Mouse (Mus musculus): Measurements from ENCODE around the gene Slc2a1. TPM values are rescaled to one million over a fixed set of nuclear protein-coding genes. Genes with fewer than 3 reads are reported as not detected.

Slc2a1 gene
- polyA plus RNA-seq, 1 experiment from 2014 or later, result 204 TPM

- DNase-seq (ENCODE audit: extremely low spot score, low spot score), result no peak
- no peaks in the 10 kb centered on the region for H3K36me3 ChIP-seq (replicated peaks)
- H3K27ac ChIP-seq, result peak overlapping the region; percentile 94
- H3K9me3 ChIP-seq, result no peaks in the 10 kb centered on the region; the same call in 1 of the 2 replicates
- H3K4me1 ChIP-seq, result peaks cover 73% of the 10 kb centered on the region
- peaks cover 16% of the 10 kb centered on the region; the same call in 1 of the 2 replicates for H3K27me3 ChIP-seq (ENCODE audit: poor library complexity, severe bottlenecking)
- H3K4me3 ChIP-seq, result no peak overlapping the region
- WGBS, result 36% methylated on average over 7 of the region's 7 CpGs
These were observed 33.2 kb upstream of the Slc2a1 start for GRCm38 (mm10) chr4:119075273-119075672.

GRCm38 (mm10) chr4:119076336-119076735, 32.2 kb upstream of the Slc2a1 start:
- H3K9me3 ChIP-seq, result no peaks in the 10 kb centered on the region; the same call in 1 of the 2 replicates
- H3K4me3 ChIP-seq, result no peak overlapping the region
- WGBS, result 87% methylated on average over 11 of the region's 11 CpGs
- no peak for DNase-seq (ENCODE audit: extremely low spot score, low spot score)
- H3K27me3 ChIP-seq (ENCODE audit: poor library complexity, severe bottlenecking), result peaks cover 16% of the 10 kb centered on the region; the same call in 1 of the 2 replicates
- H3K36me3 ChIP-seq (replicated peaks), result no peaks in the 10 kb centered on the region
- peaks cover 62% of the 10 kb centered on the region for H3K4me1 ChIP-seq
- peak overlapping the region; percentile 68 for H3K27ac ChIP-seq

- Histone ChIP-seq H3K36me3 (replicated peaks) (no peaks in the 10 kb centered on the region), H3K27me3 (ENCODE audit: poor library complexity, severe bottlenecking) (peaks cover 10% of the 10 kb centered on the region; the same call in 1 of the 2 replicates), H3K27ac (peak overlapping the region; percentile 68), H3K4me1 (peaks cover 54% of the 10 kb centered on the region), H3K4me3 (no peak overlapping the region), H3K9me3 (no peaks in the 10 kb centered on the region; the same call in 1 of the 2 replicates)
- DNase-seq (ENCODE audit: extremely low spot score, low spot score), result no peak
- 73% methylated on average over 13 of the region's 13 CpGs for whole genome bisulfite sequencing
These were observed 31.3 kb upstream of the Slc2a1 start for GRCm38 (mm10) chr4:119077084-119077682.

DNA sequence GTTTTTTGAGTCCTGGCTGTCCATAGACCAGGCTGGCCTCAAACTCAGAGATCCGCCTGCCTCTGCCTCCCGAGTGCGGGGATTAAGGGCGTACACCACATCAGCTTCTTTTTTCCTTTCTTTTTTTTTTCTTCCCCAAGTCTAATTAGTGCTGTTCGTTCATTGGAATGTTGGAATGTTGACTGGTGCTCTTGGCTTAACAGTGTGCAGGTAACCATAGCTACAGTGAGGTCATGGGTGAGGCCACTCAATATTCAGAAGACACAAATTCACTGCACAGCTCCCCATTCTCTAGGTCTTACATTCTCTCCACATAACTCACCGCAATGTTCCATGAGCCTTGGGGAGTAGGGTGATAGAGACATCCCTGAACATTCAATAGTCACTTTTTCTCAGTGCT, 28.6 kb upstream of the Slc2a1 start:
- Histone ChIP-seq H3K27me3 (ENCODE audit: poor library complexity, severe bottlenecking) (no peaks in the 10 kb centered on the region), H3K36me3 (replicated peaks) (no peaks in the 10 kb centered on the region), H3K4me1 (peaks cover 26% of the 10 kb centered on the region), H3K27ac (no peak overlapping the region), H3K4me3 (no peak overlapping the region), H3K9me3 (no peaks in the 10 kb centered on the region; the same call in 1 of the 2 replicates)
- WGBS, result 94% methylated on average over 6 of the region's 6 CpGs
- no peak for DNase-seq (ENCODE audit: extremely low spot score, low spot score)

GRCm38 (mm10) chr4:119082740-119083231, 25.7 kb upstream of the Slc2a1 start:
- H3K4me1 ChIP-seq, result peaks cover 5% of the 10 kb centered on the region
- H3K27ac ChIP-seq, result no peak overlapping the region
- no peaks in the 10 kb centered on the region for H3K27me3 ChIP-seq (ENCODE audit: poor library complexity, severe bottlenecking)
- no peaks in the 10 kb centered on the region; the same call in 1 of the 2 replicates for H3K9me3 ChIP-seq
- DNase-seq (ENCODE audit: extremely low spot score, low spot score), result no peak
- WGBS, result 82% methylated on average over 3 of the region's 3 CpGs
- H3K4me3 ChIP-seq, result no peak overlapping the region
- H3K36me3 ChIP-seq (replicated peaks), result no peaks in the 10 kb centered on the region

GRCm38 (mm10) chr4:119088424-119088823, 20.1 kb upstream of the Slc2a1 start:
- 66% methylated on average over 2 of the region's 2 CpGs for WGBS
- DNase-seq (ENCODE audit: extremely low spot score, low spot score), result no peak
- Histone ChIP-seq H3K4me1 (peaks cover 16% of the 10 kb centered on the region), H3K27me3 (ENCODE audit: poor library complexity, severe bottlenecking) (no peaks in the 10 kb centered on the region; the same call in 1 of the 2 replicates), H3K4me3 (no peak overlapping the region), H3K27ac (no peak overlapping the region), H3K9me3 (no peaks in the 10 kb centered on the region), H3K36me3 (replicated peaks) (no peaks in the 10 kb centered on the region)

DNA sequence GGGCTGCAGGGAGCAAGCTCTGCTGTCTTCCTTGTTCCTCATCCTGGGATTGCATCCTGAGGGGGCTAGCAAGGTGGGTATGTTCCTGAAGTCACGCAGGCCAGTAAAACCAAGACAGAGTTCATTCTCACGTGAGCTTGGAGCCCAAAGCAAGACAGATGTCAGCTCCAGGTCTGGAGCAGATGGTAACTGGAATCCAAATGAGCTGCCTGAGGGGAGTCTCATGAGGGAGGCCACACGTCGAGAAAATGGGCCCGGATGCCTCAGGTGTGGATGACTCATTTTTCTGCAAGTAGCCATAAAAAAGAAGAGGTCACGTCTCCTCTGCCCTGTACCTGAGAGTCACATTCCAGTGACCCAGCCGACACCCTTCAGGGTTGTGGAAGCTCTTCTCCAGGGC, 14.6 kb upstream of the Slc2a1 start:
- no peak overlapping the region for H3K27ac ChIP-seq
- no peaks in the 10 kb centered on the region for H3K36me3 ChIP-seq (replicated peaks)
- H3K27me3 ChIP-seq (ENCODE audit: poor library complexity, severe bottlenecking), result no peaks in the 10 kb centered on the region; the same call in 1 of the 2 replicates
- H3K4me3 ChIP-seq, result no peak overlapping the region
- 79% methylated on average over 7 of the region's 7 CpGs for WGBS
- H3K4me1 ChIP-seq, result peaks cover 14% of the 10 kb centered on the region
- H3K9me3 ChIP-seq, result no peaks in the 10 kb centered on the region
- no peak for DNase-seq (ENCODE audit: extremely low spot score, low spot score)

DNA sequence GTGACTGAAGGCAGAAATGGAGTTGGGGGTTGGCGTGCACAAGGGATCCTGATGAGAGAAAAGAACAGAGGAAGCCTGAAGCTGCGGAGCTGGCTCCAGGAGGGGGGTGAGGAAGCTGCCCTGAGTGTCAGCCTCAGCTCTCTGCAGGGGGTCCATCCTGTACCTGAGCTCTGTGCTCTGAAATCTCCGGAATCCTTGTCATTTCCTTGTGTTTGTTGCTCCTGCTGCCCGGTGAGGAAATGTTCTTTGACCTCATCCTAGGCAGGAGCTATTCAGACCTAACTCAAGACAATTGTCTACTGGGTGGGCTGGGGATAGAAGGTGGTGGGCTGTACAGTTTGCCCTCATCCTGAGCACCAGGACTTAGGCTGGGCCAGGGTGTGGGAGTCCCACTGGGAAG, 13.5 kb upstream of the Slc2a1 start:
- no peak for DNase-seq (ENCODE audit: extremely low spot score, low spot score)
- Histone ChIP-seq H3K27ac (peak overlapping the region; percentile 53; the same call in 1 of the 2 replicates), H3K4me3 (no peak overlapping the region), H3K36me3 (replicated peaks) (no peaks in the 10 kb centered on the region), H3K4me1 (peaks cover 14% of the 10 kb centered on the region), H3K9me3 (no peaks in the 10 kb centered on the region), H3K27me3 (ENCODE audit: poor library complexity, severe bottlenecking) (no peaks in the 10 kb centered on the region)
- WGBS, result 26% methylated on average over 4 of the region's 4 CpGs

- H3K4me1 ChIP-seq, result peaks cover 14% of the 10 kb centered on the region
These were observed 12.1 kb upstream of the Slc2a1 start for GRCm38 (mm10) chr4:119096401-119096800.

GRCm38 (mm10) chr4:119097421-119097820, 11.1 kb upstream of the Slc2a1 start:
- Histone ChIP-seq H3K4me1 (peaks cover 14% of the 10 kb centered on the region), H3K27me3 (ENCODE audit: poor library complexity, severe bottlenecking) (no peaks in the 10 kb centered on the region), H3K27ac (no peak overlapping the region), H3K36me3 (replicated peaks) (no peaks in the 10 kb centered on the region), H3K4me3 (no peak overlapping the region), H3K9me3 (no peaks in the 10 kb centered on the region)
- DNase-seq (ENCODE audit: extremely low spot score, low spot score), result no peak
- 94% methylated on average over 4 of the region's 4 CpGs for WGBS

More at GRCm38 (mm10) chr4:119096401-119096800, 12.1 kb upstream of the Slc2a1 start:
- DNase-seq (ENCODE audit: extremely low spot score, low spot score), result no peak
- H3K4me3 ChIP-seq, result no peak overlapping the region
- no peaks in the 10 kb centered on the region for H3K36me3 ChIP-seq (replicated peaks)
- 89% methylated on average over 3 of the region's 3 CpGs for WGBS
- 0 out of 2 replicates have a peak overlapping the region, but pooled peaks have one; percentile 6 for H3K27ac ChIP-seq
- no peaks in the 10 kb centered on the region for H3K9me3 ChIP-seq
- no peaks in the 10 kb centered on the region for H3K27me3 ChIP-seq (ENCODE audit: poor library complexity, severe bottlenecking)

DNA sequence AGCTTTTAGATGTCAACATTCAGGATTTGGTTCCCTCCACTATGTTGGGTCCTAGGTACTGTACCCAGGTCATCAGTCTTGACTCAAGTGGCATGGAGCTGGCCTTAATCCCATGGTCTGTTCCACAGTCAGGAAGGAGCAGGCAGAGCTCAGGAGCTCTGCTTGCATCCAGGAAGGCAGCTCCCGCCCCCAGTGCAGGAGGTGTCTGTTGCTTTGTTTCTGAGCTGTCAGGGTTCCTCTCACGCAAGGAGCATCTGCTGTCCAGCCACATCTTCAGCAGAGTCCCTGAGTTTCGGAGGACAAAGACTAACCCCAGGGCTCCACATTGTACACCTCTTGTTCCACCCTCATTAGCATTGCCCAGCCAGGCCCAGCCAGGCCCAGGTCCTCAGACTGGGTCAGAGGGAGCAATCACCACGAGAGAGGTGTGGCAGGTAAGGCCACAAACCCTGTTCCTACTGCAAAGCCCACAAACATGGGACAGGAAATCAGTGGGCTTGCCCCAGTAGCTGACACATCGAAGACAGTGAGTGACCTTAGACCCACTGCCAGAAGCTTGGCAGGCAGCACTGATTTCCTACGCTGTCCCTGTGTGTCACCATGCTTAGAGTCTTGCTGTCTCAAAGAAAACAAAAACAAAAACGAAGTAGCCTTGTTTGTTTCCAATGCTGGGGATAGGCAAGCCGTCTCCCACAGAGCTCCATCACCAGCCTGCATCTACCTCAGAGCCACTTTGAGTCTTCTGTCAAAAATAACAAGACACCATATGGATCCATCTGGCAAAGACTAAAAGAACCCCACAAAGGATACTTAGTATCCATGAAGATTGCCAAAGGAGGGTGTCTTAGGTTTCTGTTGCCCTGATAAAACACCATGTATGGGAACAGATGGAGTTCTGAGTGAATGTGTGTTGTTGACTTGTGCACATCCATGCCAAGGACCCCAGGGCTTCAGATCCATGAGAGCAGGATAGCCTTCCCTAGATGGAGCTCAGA, 10.0 kb upstream of the Slc2a1 start:
- Histone ChIP-seq H3K9me3 (no peaks in the 10 kb centered on the region), H3K4me3 (no peak overlapping the region), H3K27ac (peak overlapping the region; percentile 48; the same call in 1 of the 2 replicates), H3K4me1 (peaks cover 14% of the 10 kb centered on the region), H3K27me3 (ENCODE audit: poor library complexity, severe bottlenecking) (no peaks in the 10 kb centered on the region), H3K36me3 (replicated peaks) (no peaks in the 10 kb centered on the region)
- WGBS, result 76% methylated on average over 8 of the region's 8 CpGs
- DNase-seq (ENCODE audit: extremely low spot score, low spot score), result no peak

DNA sequence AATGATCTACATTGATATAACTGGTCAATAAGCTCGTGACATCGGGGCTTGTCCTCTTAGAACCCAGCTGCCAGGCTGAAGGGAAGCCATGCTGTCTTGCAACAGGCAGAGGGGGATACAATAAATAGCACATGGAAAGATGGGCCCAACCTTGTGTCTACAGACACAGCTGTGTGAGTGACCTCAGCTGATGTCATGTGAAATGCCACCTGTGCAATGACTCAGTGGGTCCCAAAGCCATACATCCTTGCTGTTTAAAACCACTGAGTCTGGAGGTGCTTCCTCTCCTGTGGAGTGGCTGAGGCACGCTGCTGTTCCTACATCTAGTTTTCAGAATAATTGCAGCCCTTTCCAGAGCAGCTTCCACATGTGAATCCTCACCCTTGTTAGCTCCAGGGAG, 7.1 kb upstream of the Slc2a1 start:
- H3K36me3 ChIP-seq (replicated peaks), result no peaks in the 10 kb centered on the region
- H3K4me3 ChIP-seq, result no peak overlapping the region
- no peaks in the 10 kb centered on the region for H3K9me3 ChIP-seq
- no peak overlapping the region for H3K27ac ChIP-seq
- no peaks in the 10 kb centered on the region for H3K27me3 ChIP-seq (ENCODE audit: poor library complexity, severe bottlenecking)
- WGBS, result 83% methylated on average over 3 of the region's 3 CpGs
- peaks cover 25% of the 10 kb centered on the region for H3K4me1 ChIP-seq
- DNase-seq (ENCODE audit: extremely low spot score, low spot score), result no peak

All from forebrain, embryonic 10.5 days (tissue).